Mouse (Mus musculus): ENCODE results near the gene Izumo2. TPM values are rescaled to one million over a fixed set of nuclear protein-coding genes. Genes with fewer than 3 reads are reported as not detected.
"Not testable (repeated sequence)": the region's sequence is repeated elsewhere in the genome, so short reads cannot be mapped to it uniquely, and the experiment has no call there.

Izumo2 gene
- total RNA-seq, 2 experiments from 2014 or later, result not detected

GRCm38 (mm10) chr7:44697191-44697710 lies 11.3 kb upstream of the Izumo2 start:
- intact Hi-C loops (cut with DNase I), result no loop called here
- DNase-seq, result peak; percentile 56

GRCm38 (mm10) chr7:44697980-44698379 lies 10.6 kb upstream of the Izumo2 start:
- intact Hi-C loops (cut with DNase I), result no loop called here
- DNase-seq, result no peak

- DNase-seq, result peak; percentile 37
- intact Hi-C loops (cut with DNase I), result no loop called here
Observed at GRCm38 (mm10) chr7:44701921-44702320, 6.6 kb upstream of the Izumo2 start.

- no peak for DNase-seq
- intact Hi-C loops (cut with DNase I), result no loop called here
Observed at GRCm38 (mm10) chr7:44702985-44703384, 5.6 kb upstream of the Izumo2 start.

- DNase-seq, result peak; percentile 50
- intact Hi-C loops (cut with DNase I), result no loop called here
Observed at GRCm38 (mm10) chr7:44704363-44704762, 4.2 kb upstream of the Izumo2 start.

GRCm38 (mm10) chr7:44705086-44705485 lies 3.5 kb upstream of the Izumo2 start:
- no peak for DNase-seq
- intact Hi-C loops (cut with DNase I), result no loop called here

GRCm38 (mm10) chr7:44706322-44706721 lies 2.2 kb upstream of the Izumo2 start:
- no peak for DNase-seq
- intact Hi-C loops (cut with DNase I), result no loop called here

- no peak for DNase-seq
- intact Hi-C loops (cut with DNase I), result no loop called here
Observed at GRCm38 (mm10) chr7:44707169-44707675, 1.3 kb upstream of the Izumo2 start.

GRCm38 (mm10) chr7:44708093-44708492 lies 449 bp upstream of the Izumo2 start:
- intact Hi-C loops (cut with DNase I); DNase-seq: not testable (repeated sequence)

- intact Hi-C loops (cut with DNase I), result no loop called here
Observed at GRCm38 (mm10) chr7:44709881-44710280, 1.3 kb downstream of the Izumo2 start.

GRCm38 (mm10) chr7:44722058-44722457 lies 13.5 kb downstream of the Izumo2 start:
- intact Hi-C loops (cut with DNase I), result no loop called here
- no peak for DNase-seq

More at GRCm38 (mm10) chr7:44709881-44710280, 1.3 kb downstream of the Izumo2 start:
- DNase-seq, result no peak

GRCm38 (mm10) chr7:44724316-44724715 lies 15.8 kb downstream of the Izumo2 start:
- DNase-seq, result no peak
- intact Hi-C loops (cut with DNase I), result no loop called here

- no peak for DNase-seq
- intact Hi-C loops (cut with DNase I), result loop anchor here (2.0 kb wide), 1 partner anchor 98 kb away; no protein-coding TSS in a partner anchor
Observed at GRCm38 (mm10) chr7:44726343-44726742, 17.8 kb downstream of the Izumo2 start.

- DNase-seq, result no peak
- intact Hi-C loops (cut with DNase I), result loop anchor here (2.0 kb wide), 1 partner anchor 98 kb away; no protein-coding TSS in a partner anchor
Observed at GRCm38 (mm10) chr7:44727151-44727550, 18.6 kb downstream of the Izumo2 start.

- intact Hi-C loops (cut with DNase I), result no loop called here
Observed at GRCm38 (mm10) chr7:44728082-44728975, 19.8 kb downstream of the Izumo2 start.

GRCm38 (mm10) chr7:44733723-44734122 lies 25.2 kb downstream of the Izumo2 start:
- DNase-seq, result no peak
- intact Hi-C loops (cut with DNase I), result no loop called here

More at GRCm38 (mm10) chr7:44728082-44728975, 19.8 kb downstream of the Izumo2 start:
- DNase-seq, result no peak

- intact Hi-C loops (cut with DNase I), result no loop called here
- no peak for DNase-seq
Observed at GRCm38 (mm10) chr7:44741361-44741760, 32.8 kb downstream of the Izumo2 start.

- intact Hi-C loops (cut with DNase I), result no loop called here
Observed at GRCm38 (mm10) chr7:44744270-44744669, 35.7 kb downstream of the Izumo2 start.

GRCm38 (mm10) chr7:44745076-44745475 lies 36.5 kb downstream of the Izumo2 start:
- intact Hi-C loops (cut with DNase I), result no loop called here
- peak; percentile 78 for DNase-seq

More at GRCm38 (mm10) chr7:44744270-44744669, 35.7 kb downstream of the Izumo2 start:
- no peak for DNase-seq

- intact Hi-C loops (cut with DNase I), result no loop called here
- DNase-seq, result no peak
Observed at GRCm38 (mm10) chr7:44747115-44747514, 38.6 kb downstream of the Izumo2 start.

All from left cerebral cortex, postnatal 4 days (tissue).